Mouse (Mus musculus): ENCODE measurements around the gene Taf4.

- TF ChIP-seq CTCF (IDR thresholded peaks at IDR 0.05; ENCODE audit: borderline replicate concordance, control insufficient read depth, extremely low read depth, insufficient read depth, low read length, poor library complexity) (no peak), POLR2A (IDR thresholded peaks at IDR 0.05; ENCODE audit: control insufficient read depth, extremely low read depth, insufficient read depth, low read length, poor library complexity) (no peak)
Observed at GRCm38 (mm10) chr2:179934165-179934564, 42.3 kb downstream of the Taf4 start.

Measured in thymus, adult 2 months (tissue).